Mouse (Mus musculus): ENCODE measurements around the gene Atg14. TPM values are rescaled to one million over a fixed set of nuclear protein-coding genes. Genes with fewer than 3 reads are reported as not detected.

The Atg14 gene
- polyA plus RNA-seq, 1 experiment from 2014 or later = 15.9 TPM

DNA sequence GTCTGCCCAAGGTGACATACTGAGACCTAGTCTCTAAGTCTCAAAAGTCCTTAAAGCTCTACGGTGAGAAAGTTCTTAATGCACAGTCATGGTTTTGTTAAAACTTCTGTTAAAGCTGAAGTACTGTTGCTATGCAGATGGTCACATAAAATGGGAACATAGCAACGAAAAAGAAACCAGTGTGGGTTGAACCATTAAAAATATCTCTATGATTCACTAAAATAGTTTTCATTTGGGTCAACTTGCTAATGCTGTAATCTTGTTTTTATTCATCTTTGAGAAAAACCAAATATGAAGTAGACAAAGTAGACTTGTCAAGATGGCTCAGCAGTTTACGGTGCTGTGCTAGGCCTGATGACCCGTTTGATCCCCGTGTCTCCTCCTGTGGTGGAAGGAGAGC lies 63.8 kb downstream of the Atg14 start:
- no peak for ATAC-seq (ENCODE audit: low FRiP score)
- Histone ChIP-seq H3K27me3 (ENCODE audit: control insufficient read depth, insufficient read depth, low read length) (no peaks in the 10 kb centered on the region), H3K4me3 (replicated peaks; ENCODE audit: low read length) (no peak overlapping the region), H3K9me3 (ENCODE audit: control insufficient read depth, low read length) (no peaks in the 10 kb centered on the region), H3K4me2 (replicated peaks) (no peak overlapping the region), H3K36me3 (replicated peaks; ENCODE audit: control insufficient read depth, insufficient read depth) (no peaks in the 10 kb centered on the region), H3K27ac (no peak overlapping the region), H3K9ac (no peak overlapping the region), H3K4me1 (replicated peaks; ENCODE audit: control insufficient read depth, insufficient read depth, low read length) (no peaks in the 10 kb centered on the region)
- WGBS = 94% methylated on average over 5 of the region's 5 CpGs
- no peak for DNase-seq (ENCODE audit: low spot score)

DNA sequence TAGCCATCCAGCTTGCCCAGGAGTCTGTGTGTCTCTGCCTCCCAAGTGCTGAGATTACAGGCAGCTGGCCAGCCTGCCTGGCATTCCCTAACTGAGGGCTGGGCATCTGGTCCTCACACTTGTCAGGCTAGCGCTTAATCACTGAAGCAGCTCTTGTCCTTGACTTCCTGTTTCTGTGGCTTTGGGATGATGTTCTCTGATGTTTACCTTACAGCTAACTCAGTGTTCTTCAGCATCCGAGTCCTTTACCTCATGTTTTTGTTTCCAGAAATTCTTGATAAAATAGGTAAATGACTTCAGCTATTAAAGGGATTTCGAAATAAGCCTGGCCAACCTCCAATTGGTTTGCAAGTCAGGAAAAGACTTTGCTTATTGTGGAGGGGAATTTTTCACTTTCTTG lies 66.4 kb downstream of the Atg14 start:
- H3K9ac ChIP-seq = no peak overlapping the region
- 94% methylated on average over 3 of the region's 3 CpGs for WGBS
- no peak overlapping the region for H3K4me3 ChIP-seq (replicated peaks; ENCODE audit: low read length)
- no peaks in the 10 kb centered on the region for H3K9me3 ChIP-seq (ENCODE audit: control insufficient read depth, low read length)
- H3K27me3 ChIP-seq (ENCODE audit: control insufficient read depth, insufficient read depth, low read length) = no peaks in the 10 kb centered on the region
- H3K4me1 ChIP-seq (replicated peaks; ENCODE audit: control insufficient read depth, insufficient read depth, low read length) = no peaks in the 10 kb centered on the region
- DNase-seq (ENCODE audit: low spot score) (no peak), ATAC-seq (ENCODE audit: low FRiP score) (no peak)
- H3K4me2 ChIP-seq (replicated peaks) = no peak overlapping the region
- H3K27ac ChIP-seq = no peak overlapping the region
- no peaks in the 10 kb centered on the region for H3K36me3 ChIP-seq (replicated peaks; ENCODE audit: control insufficient read depth, insufficient read depth)

DNA sequence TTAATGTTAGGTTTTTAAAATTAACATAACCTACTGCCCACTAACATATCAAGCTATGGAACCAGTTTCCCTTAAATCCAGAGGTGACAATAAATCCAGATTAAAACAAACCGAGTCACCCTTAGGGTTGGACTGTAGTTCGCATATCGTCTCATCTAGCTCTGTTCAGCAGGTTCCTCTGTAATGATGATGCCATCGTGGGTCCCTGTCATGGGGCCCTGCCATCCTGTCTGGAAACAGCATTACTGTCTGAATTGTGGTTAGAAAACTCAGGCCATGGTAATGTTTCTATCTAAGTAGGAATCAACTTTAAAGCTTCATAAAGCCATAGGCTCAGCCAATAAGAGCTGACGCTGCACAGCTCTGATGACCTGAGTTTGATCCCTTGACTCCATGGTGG lies 71.8 kb downstream of the Atg14 start:
- Histone ChIP-seq H3K4me3 (replicated peaks; ENCODE audit: low read length) (no peak overlapping the region), H3K9me3 (ENCODE audit: control insufficient read depth, low read length) (no peaks in the 10 kb centered on the region), H3K27me3 (ENCODE audit: control insufficient read depth, insufficient read depth, low read length) (no peaks in the 10 kb centered on the region), H3K4me1 (replicated peaks; ENCODE audit: control insufficient read depth, insufficient read depth, low read length) (no peaks in the 10 kb centered on the region), H3K4me2 (replicated peaks) (no peak overlapping the region), H3K27ac (no peak overlapping the region), H3K36me3 (replicated peaks; ENCODE audit: control insufficient read depth, insufficient read depth) (no peaks in the 10 kb centered on the region), H3K9ac (no peak overlapping the region)
- ATAC-seq (ENCODE audit: low FRiP score) (no peak), DNase-seq (ENCODE audit: low spot score) (no peak)
- 69% methylated on average over 5 of the region's 5 CpGs for whole genome bisulfite sequencing

DNA sequence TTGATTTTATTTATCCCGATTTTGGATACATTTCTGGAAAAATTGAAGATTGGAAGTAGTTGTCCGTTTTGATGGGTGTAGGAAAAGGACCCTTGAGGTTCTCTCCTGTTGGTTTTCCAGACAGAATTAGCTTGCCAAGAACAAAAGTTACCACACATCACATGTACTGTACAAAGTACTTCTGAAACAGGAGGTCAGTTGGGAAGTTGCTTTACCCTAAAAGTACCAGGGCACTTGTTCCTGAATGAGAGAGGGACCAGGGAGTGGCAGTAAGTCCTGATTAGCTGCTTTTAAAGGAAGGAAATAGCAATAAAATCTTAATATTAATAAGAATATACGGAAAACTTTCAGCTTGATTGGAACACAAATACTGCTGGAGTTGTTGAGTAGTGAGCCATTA lies 73.3 kb downstream of the Atg14 start:
- no peak overlapping the region for H3K27ac ChIP-seq
- ATAC-seq (ENCODE audit: low FRiP score) (no peak), DNase-seq (ENCODE audit: low spot score) (no peak)
- no peak overlapping the region for H3K9ac ChIP-seq
- H3K4me1 ChIP-seq (replicated peaks; ENCODE audit: control insufficient read depth, insufficient read depth, low read length) = no peaks in the 10 kb centered on the region
- H3K36me3 ChIP-seq (replicated peaks; ENCODE audit: control insufficient read depth, insufficient read depth) = no peaks in the 10 kb centered on the region
- 89% methylated on average over 3 of the region's 3 CpGs for WGBS
- no peak overlapping the region for H3K4me3 ChIP-seq (replicated peaks; ENCODE audit: low read length)
- no peaks in the 10 kb centered on the region for H3K27me3 ChIP-seq (ENCODE audit: control insufficient read depth, insufficient read depth, low read length)
- H3K4me2 ChIP-seq (replicated peaks) = no peak overlapping the region
- H3K9me3 ChIP-seq (ENCODE audit: control insufficient read depth, low read length) = no peaks in the 10 kb centered on the region

DNA sequence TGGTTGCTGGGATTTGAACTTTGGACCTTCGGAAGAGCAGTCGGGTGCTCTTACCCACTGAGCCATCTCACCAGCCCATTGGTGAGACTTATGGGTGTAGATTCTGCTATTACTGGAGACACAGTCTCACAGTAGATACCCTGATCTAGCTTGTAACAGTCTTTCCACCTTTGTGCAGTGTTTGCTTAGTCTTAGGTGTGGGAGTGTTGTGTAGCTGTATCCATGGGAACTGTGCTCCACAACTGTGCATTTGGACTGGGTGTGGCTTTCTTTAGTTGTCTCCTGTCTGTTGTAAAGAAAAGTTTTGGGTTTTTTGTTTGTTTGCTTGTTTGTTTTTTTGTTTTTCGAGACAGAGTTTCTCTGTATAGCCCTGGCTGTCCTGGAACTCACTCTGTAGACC lies 74.5 kb downstream of the Atg14 start:
- no peak overlapping the region for H3K4me3 ChIP-seq (replicated peaks; ENCODE audit: low read length)
- H3K9ac ChIP-seq = no peak overlapping the region
- no peaks in the 10 kb centered on the region for H3K9me3 ChIP-seq (ENCODE audit: control insufficient read depth, low read length)
- H3K4me2 ChIP-seq (replicated peaks) = no peak overlapping the region
- no peak for DNase-seq (ENCODE audit: low spot score)
- no peak for ATAC-seq (ENCODE audit: low FRiP score)
- 96% methylated on average over 3 of the region's 3 CpGs for WGBS
- H3K27ac ChIP-seq = no peak overlapping the region
- no peaks in the 10 kb centered on the region for H3K36me3 ChIP-seq (replicated peaks; ENCODE audit: control insufficient read depth, insufficient read depth)
- no peaks in the 10 kb centered on the region for H3K27me3 ChIP-seq (ENCODE audit: control insufficient read depth, insufficient read depth, low read length)
- H3K4me1 ChIP-seq (replicated peaks; ENCODE audit: control insufficient read depth, insufficient read depth, low read length) = no peaks in the 10 kb centered on the region

DNA sequence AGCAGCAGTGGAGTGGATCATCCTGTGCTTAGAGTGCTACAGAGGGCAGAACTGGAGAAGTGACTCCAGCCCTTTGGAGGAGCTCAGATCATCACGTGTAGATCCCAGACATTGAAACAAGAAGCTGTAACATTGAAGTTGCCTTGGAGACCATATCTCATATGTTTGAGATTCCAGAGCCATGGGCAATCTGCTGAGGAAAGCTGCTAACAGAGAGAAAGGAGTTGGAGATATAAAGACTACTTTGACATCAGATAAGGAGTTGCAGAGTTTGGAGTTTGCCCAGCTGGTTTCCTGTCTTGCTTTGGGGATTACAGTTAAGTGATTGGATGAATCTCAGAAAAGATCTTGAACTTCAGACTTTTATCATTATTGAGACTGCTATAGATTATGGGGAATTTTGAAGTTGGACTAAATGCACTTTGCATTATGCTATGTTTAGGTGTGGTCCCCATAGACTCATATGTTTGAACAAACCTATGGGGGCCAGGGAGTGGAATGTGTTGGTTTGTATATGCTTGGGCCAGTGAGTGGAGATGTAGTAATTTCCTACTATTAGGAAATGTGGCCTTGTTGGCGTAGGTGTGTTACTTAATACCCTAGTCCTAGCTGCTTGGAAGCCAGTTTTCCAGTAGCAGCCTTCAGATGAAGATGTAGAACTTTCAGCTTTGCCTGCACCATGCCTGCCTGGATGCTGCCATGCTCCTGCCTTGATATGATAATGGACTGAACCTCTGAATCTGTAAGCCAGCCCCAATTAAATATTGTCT lies 76.7 kb downstream of the Atg14 start:
- Histone ChIP-seq H3K27ac (no peak overlapping the region), H3K9ac (no peak overlapping the region), H3K4me3 (replicated peaks; ENCODE audit: low read length) (no peak overlapping the region), H3K4me2 (replicated peaks) (no peak overlapping the region), H3K36me3 (replicated peaks; ENCODE audit: control insufficient read depth, insufficient read depth) (no peaks in the 10 kb centered on the region), H3K27me3 (ENCODE audit: control insufficient read depth, insufficient read depth, low read length) (no peaks in the 10 kb centered on the region), H3K9me3 (ENCODE audit: control insufficient read depth, low read length) (no peaks in the 10 kb centered on the region), H3K4me1 (replicated peaks; ENCODE audit: control insufficient read depth, insufficient read depth, low read length) (peaks cover 7% of the 10 kb centered on the region; the same call in 1 of the 2 replicates)
- no peak for DNase-seq (ENCODE audit: low spot score)
- WGBS = 90% methylated on average over 2 of the region's 2 CpGs
- ATAC-seq (ENCODE audit: low FRiP score) = no peak

Other genes starting within 250 kb of the Atg14 start
- gene Lgals3, start 202.9 kb downstream of the Atg14 start, polyA plus RNA-seq (2014; fragmentation: Nextera tagmentation; extraction: Ambion mirVana) = 2.4 and 3.3 TPM in 2 replicates
- 6.3 and 7.6 TPM in 2 replicates for gene Dlgap5, start 152.2 kb downstream of the Atg14 start, polyA plus RNA-seq (2014; fragmentation: Nextera tagmentation; extraction: Ambion mirVana)
- gene Fbxo34, start 120.2 kb downstream of the Atg14 start, polyA plus RNA-seq (2014; fragmentation: Nextera tagmentation; extraction: Ambion mirVana) = 35.1 and 35.3 TPM in 2 replicates
- gene Ktn1, start 77.8 kb upstream of the Atg14 start, polyA plus RNA-seq (2014; fragmentation: Nextera tagmentation; extraction: Ambion mirVana) = 77.1 and 84.9 TPM in 2 replicates